Mouse (Mus musculus) liver, postnatal 0 days (tissue): Measurements from ENCODE around the gene Mospd3.

Source experiments
- CTCF ChIP-seq: sonication (generic); IDR thresholded peaks from 2 replicates; pipeline ENCODE4 v1.5.1; 2016; ENCODE audit warnings: antibody characterized with exemption, low read depth
- EP300 ChIP-seq: IDR thresholded peaks from 2 replicates; pipeline ENCODE4 v1.6.1; 2016; ENCODE audit warnings: antibody characterized with exemption, low read depth, mild to moderate bottlenecking

DNA sequence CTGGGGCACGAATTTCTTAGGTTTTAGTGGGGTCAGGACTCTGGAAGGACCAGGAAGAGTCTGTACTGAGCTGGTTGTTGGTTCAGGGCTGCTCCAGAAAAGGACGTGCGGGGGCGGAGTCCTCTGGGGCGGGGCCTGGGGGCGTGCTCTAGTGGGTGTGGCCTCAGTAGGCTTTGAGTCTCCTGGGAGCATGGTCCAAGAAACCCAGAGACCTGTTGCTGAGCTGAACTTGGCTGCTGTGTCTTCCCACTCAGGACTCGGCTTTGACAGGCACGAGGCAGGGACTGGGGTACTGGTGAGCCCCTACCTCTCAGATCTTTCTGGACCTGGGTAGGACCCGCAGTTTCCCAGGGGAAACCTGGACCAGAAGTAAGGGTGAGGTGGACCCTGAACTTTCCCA is 31.2 kb downstream of the Mospd3 start, which contains the start of gene Tfr2:
- TF ChIP-seq EP300 (no peak), CTCF (no peak)
